Mouse (Mus musculus) kidney, adult 11 months (tissue): ENCODE measurements around the gene Fam98a.

ENCODE experiments used
- DNase-seq: peaks from one replicate; pipeline ENCODE4 v3.0.0; 2022

Fam98a gene

DNA sequence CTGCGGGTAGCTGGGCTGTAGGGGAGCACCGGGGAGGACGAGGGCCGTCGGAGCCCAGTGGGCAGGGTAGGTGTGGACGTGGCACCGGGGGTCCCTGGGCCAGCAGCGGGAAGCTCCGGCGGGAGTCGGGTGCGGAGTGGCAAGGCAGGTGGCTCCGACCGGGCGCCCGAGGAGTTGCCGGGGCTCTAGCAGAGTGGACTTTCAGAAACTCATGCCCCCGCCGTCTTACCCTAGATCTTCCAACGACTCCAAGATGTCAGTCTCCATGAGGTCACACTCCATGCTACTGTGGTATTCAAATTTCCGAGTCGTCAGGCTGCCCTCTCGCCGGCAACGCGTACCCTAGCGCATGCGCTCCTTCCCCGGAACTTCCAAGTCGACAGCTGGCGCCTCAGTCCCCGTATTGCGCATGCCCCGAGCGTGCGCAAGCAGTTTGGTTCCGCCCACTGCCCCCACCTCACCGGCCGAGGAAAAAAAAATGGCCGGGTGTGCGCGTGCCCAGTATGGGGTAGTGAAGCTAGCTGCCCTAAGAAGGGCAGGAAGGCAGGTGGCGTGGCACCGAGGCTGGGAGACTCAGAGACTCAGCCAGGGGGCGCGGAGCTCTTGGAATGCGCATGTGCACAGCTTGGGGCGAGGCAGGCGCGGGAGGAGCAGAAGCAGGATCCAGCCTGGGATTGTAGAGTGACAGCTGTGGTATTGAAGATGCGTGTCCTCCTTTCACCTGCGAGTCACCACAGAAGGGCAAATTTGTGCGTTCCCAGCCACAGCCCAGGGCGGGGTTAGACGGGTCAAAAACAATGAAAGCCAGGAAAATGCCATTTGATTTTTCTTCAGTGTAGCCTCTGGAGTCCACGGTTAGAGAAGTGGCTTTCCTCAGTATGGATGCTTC lies at the start of gene Fam98a:
Gene Fam98a (minus strand): TSS at position 435 of the 889 bp plus-strand sequence.
- DNase-seq: peak; percentile 97

DNA sequence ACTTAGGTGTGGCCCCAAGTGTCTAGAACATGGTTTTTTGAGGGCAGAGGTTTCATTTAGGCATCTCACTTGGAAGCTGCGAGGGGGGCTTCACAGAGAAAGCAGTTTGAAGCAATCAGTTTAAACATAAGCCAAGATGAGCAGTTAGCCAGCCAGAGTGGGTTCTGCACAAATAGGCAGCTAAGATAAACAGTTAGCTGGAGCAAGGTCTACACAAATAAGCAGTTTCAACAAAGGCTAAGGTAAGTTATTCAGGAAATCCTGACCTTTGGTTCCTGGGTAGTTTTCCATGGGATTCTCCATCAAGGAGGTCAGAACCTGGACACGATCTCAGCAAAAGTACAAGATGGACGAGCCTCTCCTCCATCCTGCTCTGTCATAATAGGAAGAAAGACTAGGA lies 46.9 kb upstream of the Fam98a start:
- no peak for DNase-seq

GRCm38 (mm10) chr17:75582738-75583137 lies 31.0 kb upstream of the Fam98a start:
- DNase-seq: no peak

GRCm38 (mm10) chr17:75575608-75576007 lies 23.9 kb upstream of the Fam98a start:
- DNase-seq: no peak

GRCm38 (mm10) chr17:75558041-75558440 lies 6.3 kb upstream of the Fam98a start:
- no peak for DNase-seq

DNA sequence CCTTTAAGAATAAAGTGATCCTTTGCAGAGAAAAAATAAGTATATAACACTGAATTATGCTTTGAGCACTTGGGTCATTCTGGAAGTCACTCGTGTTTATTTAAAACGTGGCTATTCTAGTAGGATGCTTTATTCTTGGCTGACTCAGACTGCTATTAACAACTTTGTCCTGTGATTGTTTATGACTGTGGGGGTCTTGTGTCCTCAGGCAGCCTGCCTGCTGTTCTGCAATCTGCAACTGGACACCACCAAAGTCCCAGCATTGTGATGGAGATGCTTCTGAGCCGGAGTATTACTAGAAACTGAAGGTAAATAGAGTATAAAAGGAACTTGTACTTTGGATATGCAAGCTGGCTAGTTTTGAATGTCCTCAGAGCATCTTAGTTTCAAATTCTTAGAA lies 5.3 kb upstream of the Fam98a start:
- DNase-seq: no peak

GRCm38 (mm10) chr17:75550771-75551413 lies 854 bp downstream of the Fam98a start:
- peak; percentile 45 for DNase-seq

DNA sequence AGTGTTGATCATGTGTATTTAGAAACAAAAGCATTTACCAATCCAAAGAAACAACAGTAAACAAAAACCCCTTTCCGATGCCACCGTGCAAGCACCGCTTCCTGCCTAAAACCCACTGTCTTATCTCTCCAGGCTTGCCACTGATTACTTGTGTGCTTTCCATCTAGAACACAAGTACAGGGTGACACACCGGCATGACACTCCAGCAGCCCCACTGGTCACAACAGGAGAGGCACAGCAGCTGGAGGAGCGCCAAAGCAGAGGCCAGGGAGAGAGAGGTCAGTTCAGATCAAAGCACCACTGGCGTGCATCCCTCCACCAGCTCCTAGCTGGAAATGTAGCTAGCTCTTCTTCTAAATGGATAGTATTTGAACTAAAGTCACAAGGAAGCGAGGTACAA lies 7.5 kb downstream of the Fam98a start:
- DNase-seq: no peak

GRCm38 (mm10) chr17:75543434-75543833 lies 8.3 kb downstream of the Fam98a start:
- no peak for DNase-seq

DNA sequence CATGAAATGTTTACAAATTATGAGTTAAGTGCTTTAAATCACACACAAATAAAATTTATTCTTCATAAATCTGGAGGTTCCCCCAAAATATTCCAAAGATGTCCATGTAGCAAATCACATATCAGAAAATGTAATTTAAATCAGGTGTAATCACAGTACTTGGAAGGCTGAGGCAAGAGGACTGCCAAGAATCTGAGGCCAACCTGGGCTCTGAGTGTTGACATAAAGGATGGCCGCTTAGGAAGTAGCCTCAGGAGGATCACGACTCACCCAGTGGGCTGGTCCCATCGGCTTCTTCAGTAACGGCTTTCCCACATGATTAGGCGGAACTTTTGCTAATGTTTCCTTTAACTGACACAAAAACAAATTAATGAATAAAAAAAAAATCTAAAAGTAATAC lies 11.9 kb downstream of the Fam98a start:
- DNase-seq: no peak

DNA sequence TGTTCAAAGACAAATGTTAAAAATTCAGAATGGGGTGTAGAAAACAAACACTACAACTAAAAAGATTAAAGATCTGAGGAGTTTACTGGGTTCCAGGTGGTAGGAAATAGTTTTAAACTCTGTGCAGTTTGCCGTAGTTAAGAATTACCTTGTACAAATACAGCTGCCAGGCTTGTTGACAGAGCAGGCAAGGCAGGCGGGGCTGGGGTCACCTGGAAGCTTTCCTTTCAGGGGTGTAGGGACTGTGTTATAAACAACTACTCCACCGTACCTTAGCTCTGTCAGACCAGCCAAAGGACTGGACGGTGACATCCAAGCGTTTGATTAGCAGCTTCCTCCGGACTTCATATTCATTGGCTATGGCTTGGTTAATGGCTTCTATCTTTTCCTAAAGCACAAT lies 12.6 kb downstream of the Fam98a start:
- no peak for DNase-seq

DNA sequence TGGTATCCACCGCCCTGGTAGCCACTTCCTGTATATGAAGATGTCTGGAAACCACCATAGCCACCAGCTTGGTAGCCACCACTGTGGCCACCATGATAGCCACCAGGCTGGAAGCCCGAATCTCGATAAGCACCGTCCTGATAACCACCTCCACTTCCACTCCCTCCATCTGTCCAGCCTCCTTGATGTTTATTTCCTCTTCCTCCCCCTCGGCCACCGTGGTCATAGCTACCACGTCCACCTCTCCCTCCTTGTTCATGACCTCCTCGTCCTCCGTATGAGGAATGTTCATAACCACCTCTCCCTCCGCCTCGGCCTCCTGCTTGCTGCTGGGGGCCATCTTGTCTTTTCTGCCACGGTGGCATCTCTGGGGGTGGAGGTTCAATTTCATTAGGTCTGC lies 13.3 kb downstream of the Fam98a start:
- no peak for DNase-seq

- DNase-seq: no peak
These were observed 14.7 kb downstream of the Fam98a start for GRCm38 (mm10) chr17:75537050-75537445.

DNA sequence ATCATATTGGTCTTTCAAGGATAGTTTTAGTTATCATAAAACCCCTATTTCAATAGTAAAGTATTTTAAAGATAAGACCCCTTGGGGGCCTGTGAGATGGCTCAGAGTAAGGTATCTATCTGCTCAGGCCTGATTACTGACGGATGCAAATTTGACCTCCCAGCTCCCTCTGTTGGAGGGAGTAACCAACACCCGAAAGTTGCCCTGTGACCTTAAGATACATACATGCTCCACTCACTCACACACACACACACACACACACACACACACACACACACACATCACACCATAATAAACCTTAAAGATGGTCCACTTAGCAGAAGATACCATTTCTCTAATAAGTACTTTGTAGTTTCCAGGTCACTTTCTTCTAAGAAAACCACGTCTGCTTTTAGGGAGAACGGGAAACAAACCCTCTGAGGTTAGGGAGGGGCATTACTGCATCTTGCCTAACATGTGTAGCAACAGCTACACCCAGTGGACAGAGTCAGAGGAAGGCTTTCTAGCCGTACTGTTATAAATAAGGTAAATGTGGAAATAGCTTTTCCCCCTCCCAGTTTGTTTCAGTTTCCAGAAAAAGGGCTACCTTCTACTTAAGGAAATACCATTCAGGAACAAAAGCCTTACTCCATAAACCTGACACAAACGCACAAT lies 15.2 kb downstream of the Fam98a start:
- no peak for DNase-seq

- DNase-seq: no peak
These were observed 16.1 kb downstream of the Fam98a start for GRCm38 (mm10) chr17:75535612-75536011.

DNA sequence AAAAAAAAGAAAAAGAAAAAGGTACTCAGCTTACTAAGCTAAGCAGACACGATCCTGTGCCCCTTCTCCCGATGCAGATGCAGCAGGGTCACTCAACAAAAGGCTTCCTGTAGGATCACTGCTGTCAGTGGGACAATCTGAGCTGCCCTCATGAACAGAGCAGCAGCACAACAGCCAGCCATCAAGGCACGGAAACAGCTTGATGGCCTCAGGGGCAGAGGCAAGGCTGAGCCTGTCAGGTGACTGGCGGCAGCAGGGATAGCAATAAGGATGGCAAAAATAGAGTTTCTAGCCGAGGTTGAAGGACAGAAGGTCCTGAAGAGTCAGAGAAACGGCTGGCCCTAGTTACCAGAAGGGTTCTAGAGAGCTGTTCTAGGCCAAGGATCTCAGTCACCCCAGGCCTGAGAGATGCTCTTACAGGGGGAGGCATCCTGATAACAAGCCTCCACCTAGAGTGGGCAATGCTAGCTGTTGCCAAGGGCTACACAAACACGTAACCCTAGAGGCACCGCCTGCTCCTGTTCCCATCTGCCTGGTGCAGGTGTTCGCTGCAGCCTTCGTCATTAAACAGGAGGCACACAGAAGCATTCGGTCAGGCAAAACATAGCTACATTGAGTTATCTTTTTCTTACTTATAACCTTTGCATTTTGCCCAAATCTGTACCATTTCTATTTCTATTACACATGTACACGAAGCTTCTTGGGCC lies 17.3 kb downstream of the Fam98a start:
- DNase-seq: no peak

DNA sequence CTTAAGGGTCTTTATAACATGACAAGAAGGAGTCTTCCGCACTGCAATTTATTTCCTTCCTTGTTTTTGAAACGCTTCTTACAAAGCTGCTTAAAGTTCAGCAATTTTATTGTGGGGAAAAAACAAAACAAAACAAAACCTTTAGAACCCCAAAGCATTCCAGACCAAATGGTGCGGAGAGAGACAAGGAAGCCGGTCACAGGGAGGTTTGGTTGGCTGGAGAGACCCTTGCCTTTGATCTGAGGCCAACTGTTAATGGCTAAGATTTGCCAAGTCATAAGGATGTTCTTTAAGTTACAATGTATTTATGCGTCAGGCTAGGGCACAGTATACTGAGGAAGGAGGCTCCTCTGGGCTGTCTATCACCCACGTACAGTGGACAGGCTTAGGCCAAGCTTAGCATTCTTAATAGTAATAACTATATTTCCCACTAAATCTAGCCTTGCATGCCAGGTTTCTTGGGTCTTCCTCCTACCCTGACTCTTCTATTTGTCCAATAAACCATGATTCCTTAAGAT lies 19.2 kb downstream of the Fam98a start:
- no peak for DNase-seq

GRCm38 (mm10) chr17:75529222-75529935 lies 22.4 kb downstream of the Fam98a start:
- no peak for DNase-seq

- DNase-seq: no peak
These were observed 25.3 kb downstream of the Fam98a start for GRCm38 (mm10) chr17:75526411-75526810.

DNA sequence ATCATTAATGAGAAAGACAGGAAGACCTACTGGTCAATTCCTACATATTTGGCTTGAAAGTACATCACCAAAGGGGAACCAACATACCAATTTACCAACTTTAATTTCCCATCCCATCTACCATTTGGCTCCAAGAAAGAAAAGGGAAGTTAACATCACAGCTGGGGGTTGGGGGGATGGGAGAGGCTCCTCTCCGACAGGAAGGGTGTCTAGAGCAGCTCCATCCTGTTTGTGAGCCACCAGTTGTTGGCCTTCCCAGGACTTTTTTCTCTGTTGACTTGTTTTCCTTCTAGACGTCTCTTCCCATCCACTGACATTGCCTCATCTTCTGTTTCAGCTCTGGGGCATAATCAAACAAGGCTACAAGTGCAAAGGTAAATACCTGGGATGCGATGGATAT lies 27.9 kb downstream of the Fam98a start:
- peak; percentile 23 for DNase-seq

DNA sequence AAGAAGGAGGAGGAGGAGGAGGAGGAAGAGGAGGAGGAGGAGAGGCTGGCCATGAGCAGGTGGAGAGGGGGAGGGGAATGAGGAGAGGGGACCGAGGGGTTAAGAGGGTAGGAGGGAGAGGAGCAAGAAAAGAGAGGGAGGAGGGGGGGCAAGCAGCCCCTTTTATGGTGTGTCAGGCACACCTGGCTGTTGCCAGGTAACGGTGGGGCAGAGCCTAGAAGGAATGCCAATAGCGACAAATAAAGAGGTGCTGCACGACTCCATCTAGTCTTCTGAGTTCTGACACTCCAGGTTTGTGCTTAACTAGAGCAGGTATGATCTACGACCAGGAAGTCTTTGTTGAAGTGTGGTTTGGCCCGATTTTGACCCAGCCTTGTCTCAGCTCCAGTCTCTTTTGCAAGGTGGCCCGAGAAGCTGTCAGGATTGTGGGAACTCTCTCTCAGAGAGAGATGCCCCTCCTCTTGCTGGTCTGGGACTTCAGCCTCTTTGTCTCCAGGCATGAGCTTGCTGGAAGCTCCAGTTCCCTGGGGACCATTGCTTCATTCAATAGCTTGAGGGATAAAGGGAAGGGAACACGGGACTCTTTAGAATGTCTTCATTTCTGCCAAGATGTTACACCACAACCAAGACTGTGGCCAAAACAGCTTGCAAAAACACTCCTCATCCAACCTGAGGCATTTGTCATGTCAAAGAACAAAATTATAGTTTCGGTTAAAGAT lies 29.2 kb downstream of the Fam98a start:
- DNase-seq: no peak
